Comparison of ENCODE assay signal across 9 mouse cellular contexts in genomic region chr10:74925324-74925723, GRCm38 (mm10). TPM values are rescaled to one million over a fixed set of nuclear protein-coding genes. Genes with fewer than 3 reads are reported as not detected.
A peak's percentile ranks its signal among the peaks of the same experiment; 100 is the strongest.
DNase-seq lines count a peak whose midpoint lies in the region; ATAC-seq and TF ChIP-seq lines count a peak whose summit lies in the region.
"Had no signal": no experiment of that assay in that cellular context is flagged by ENCODE, and none has a peak within 500 bp of the region (broad histone marks: within the 10 kb centered on the region; RNA-seq: fewer than 3 reads in every experiment).

No protein-coding gene starts in this region.

- WGBS in embryonic facial prominence, embryonic 10.5 days: 15% methylated on average over 21 of the region's 21 CpGs
- 12% methylated on average over 21 of the region's 21 CpGs for whole genome bisulfite sequencing in liver, embryonic 16.5 days (ENCODE audit: insufficient replicate concordance)
- WGBS in neural tube, embryonic 12.5 days: 20% methylated on average over 21 of the region's 21 CpGs

- H3K9ac ChIP-seq in liver, embryonic 16.5 days (ENCODE audit: low read depth, low read length): no peak overlapping the region
- 0 out of 2 replicates have a peak overlapping the region, but pooled peaks have one; percentile 3 for H3K9ac ChIP-seq in neural tube, embryonic 12.5 days

- TF ChIP-seq CTCF in C2C12 (IDR thresholded peaks at IDR 0.05; ENCODE audit: control insufficient read depth, insufficient read depth, insufficient read length): peak; percentile 36

- H3K36me3 ChIP-seq in C2C12 (ENCODE audit: control insufficient read depth, insufficient read depth): no peaks in the 10 kb centered on the region
- H3K36me3 ChIP-seq in embryonic facial prominence, embryonic 10.5 days (replicated peaks): no peaks in the 10 kb centered on the region
- no peaks in the 10 kb centered on the region for H3K36me3 ChIP-seq in liver, embryonic 16.5 days (ENCODE audit: control insufficient read depth, insufficient read depth)
- no peaks in the 10 kb centered on the region for H3K36me3 ChIP-seq in neural tube, embryonic 12.5 days

- no peak overlapping the region for H3ac ChIP-seq in C2C12 (ENCODE audit: control insufficient read depth, insufficient read length, low read depth)

- no peaks in the 10 kb centered on the region for H3K79me2 ChIP-seq in C2C12 (ENCODE audit: control insufficient read depth, insufficient read depth)

- ATAC-seq in activated CD4-positive, CD25-positive, alpha-beta regulatory T cell, adult 4 months: peak; percentile 41
- ATAC-seq in liver, embryonic 16.5 days (ENCODE audit: low read depth): no peak
- no peak for ATAC-seq in neural tube, embryonic 12.5 days (ENCODE audit: low FRiP score, low read depth)
- no peak for ATAC-seq in erythroid progenitor cell, adult 5-6 weeks (replicated peaks; ENCODE audit: low FRiP score, poor library complexity, severe bottlenecking)

- H3K79me3 ChIP-seq in C2C12 (ENCODE audit: low read depth): no peaks in the 10 kb centered on the region

- DNase-seq in embryonic facial prominence, embryonic 10.5 days (ENCODE audit: low spot score): peak; percentile 59
- DNase-seq in heart, postnatal 14 days: peak; percentile 34 to 41
- peak; percentile 75 to 81 for DNase-seq in kidney, postnatal 4 days

- no peak overlapping the region for H3K27ac ChIP-seq in embryonic facial prominence, embryonic 10.5 days (replicated peaks)
- H3K27ac ChIP-seq in liver, embryonic 16.5 days (ENCODE audit: low read length): no peak overlapping the region
- no peak overlapping the region for H3K27ac ChIP-seq in neural tube, embryonic 12.5 days

- 0 out of 2 replicates have a peak overlapping the region, but pooled peaks have one; percentile 5 for H3K4me2 ChIP-seq in liver, embryonic 16.5 days (ENCODE audit: low read depth, low read length)
- peak overlapping the region; percentile 51 for H3K4me2 ChIP-seq in neural tube, embryonic 12.5 days (replicated peaks)

- intact Hi-C loops in heart, postnatal 14 days (cut with DNase I): no loop called here

- H3K27me3 ChIP-seq in C2C12 (ENCODE audit: control insufficient read depth, insufficient read depth, insufficient read length): peaks cover 6% of the 10 kb centered on the region
- H3K27me3 ChIP-seq in embryonic facial prominence, embryonic 10.5 days (replicated peaks; ENCODE audit: low read depth, poor library complexity, severe bottlenecking): no peaks in the 10 kb centered on the region; the same call in 1 of the 2 replicates
- no peaks in the 10 kb centered on the region for H3K27me3 ChIP-seq in liver, embryonic 16.5 days (ENCODE audit: control insufficient read depth, insufficient read depth, low read depth, low read length)
- no peaks in the 10 kb centered on the region for H3K27me3 ChIP-seq in neural tube, embryonic 12.5 days (replicated peaks)

- H3K4me3 ChIP-seq in C2C12 (ENCODE audit: insufficient read depth, poor library complexity, severe bottlenecking): no peak overlapping the region
- H3K4me3 ChIP-seq in embryonic facial prominence, embryonic 10.5 days: peak overlapping the region; percentile 42
- H3K4me3 ChIP-seq in liver, embryonic 16.5 days (ENCODE audit: low read depth, low read length): no peak overlapping the region
- no peak overlapping the region for H3K4me3 ChIP-seq in neural tube, embryonic 12.5 days
- H3K4me3 ChIP-seq: myocyte had no signal

- H3K4me1 ChIP-seq in embryonic facial prominence, embryonic 10.5 days: peaks cover 6% of the 10 kb centered on the region
- no peaks in the 10 kb centered on the region for H3K4me1 ChIP-seq in liver, embryonic 16.5 days (ENCODE audit: control insufficient read depth, low read depth, low read length)
- peaks cover 8% of the 10 kb centered on the region; the same call in 1 of the 2 replicates for H3K4me1 ChIP-seq in neural tube, embryonic 12.5 days

- H3K9me3 ChIP-seq in embryonic facial prominence, embryonic 10.5 days: no peaks in the 10 kb centered on the region
- H3K9me3 ChIP-seq in liver, embryonic 16.5 days (replicated peaks; ENCODE audit: control insufficient read depth, low read length): no peaks in the 10 kb centered on the region
- no peaks in the 10 kb centered on the region for H3K9me3 ChIP-seq in neural tube, embryonic 12.5 days

TF ChIP-seq in C2C12, 6 proteins besides CTCF, POLR2A, EP300 and RAD21:
- TF ChIP-seq MAX (IDR thresholded peaks at IDR 0.05) (no peak), USF1 (IDR thresholded peaks at IDR 0.05; ENCODE audit: low read depth) (no peak), MYOG (IDR thresholded peaks at IDR 0.05; ENCODE audit: control insufficient read depth, extremely low read depth, insufficient read length) (no peak), FOSL1 (IDR thresholded peaks at IDR 0.05; ENCODE audit: insufficient read depth, low read length, poor library complexity, severe bottlenecking) (no peak), MYOD1 (IDR thresholded peaks at IDR 0.05; ENCODE audit: control insufficient read depth, insufficient read length, low read depth) (no peak), CEBPB (IDR thresholded peaks at IDR 0.05; ENCODE audit: low read depth) (no peak)

RNA-seq across cellular contexts. Expression of gene Gnaz, which starts 41.7 kb away (rescaled TPM):
- 0.37 TPM for polyA plus RNA-seq in C2C12 (2012; fragmentation: generic; extraction: Trizol)
- not detected for polyA plus RNA-seq in activated CD4-positive, CD25-positive, alpha-beta regulatory T cell, adult 4 months (2017; shearing (Covaris generic))
- 5.1 TPM in 2 replicates for polyA plus RNA-seq in embryonic facial prominence, embryonic 10.5 days (2016; fragmentation: Nextera tagmentation; extraction: Ambion mirVana)
- total RNA-seq in heart, postnatal 14 days (2021): under 1 TPM; 0.60 to 0.98 TPM
- 2.8 TPM in 2 replicates for polyA plus RNA-seq in liver, embryonic 16.5 days (2015; fragmentation: Nextera tagmentation; extraction: Ambion mirVana)
- polyA plus RNA-seq in neural tube, embryonic 12.5 days (2016; fragmentation: Nextera tagmentation; extraction: Ambion mirVana): 26.6 and 33.9 TPM in 2 replicates
- not detected in 2 replicates for total RNA-seq in erythroid progenitor cell, adult 5-6 weeks (2015; ENCODE audit: low replicate concordance)
- 0.38 TPM in 1 of 2 replicates, not detected in the other for total RNA-seq in erythroid progenitor cell, adult 5-6 weeks (2017; ENCODE audit: low replicate concordance)
